Mouse (Mus musculus) limb, embryonic 12.5 days (tissue): ENCODE measurements at regions not wholly inside any gene's neighbourhood (a gene's known extent, or its start where the extent isn't known, plus 50 kb on each side); places are given as distances from the start of the nearest gene placed in this dataset.

Experiments
- ATAC-seq: fragments of 200-750 bp; cut with Nextera tagmentation; 2 replicates; pipeline ENCODE4 v1.8.0; 2017; ENCODE audit warnings: low read depth, moderate TSS enrichment; ENCODE audit not compliant: insufficient number of reproducible peaks, insufficient read depth, low FRiP score, low TSS enrichment
- H3K27ac ChIP-seq: fragments of 300-500 bp; sonication (generic); 2 replicates; pipeline ENCODE4 v1.5.1; 2016; ENCODE audit warnings: mild to moderate bottlenecking, moderate library complexity
- H3K27me3 ChIP-seq: fragments of 300-500 bp; sonication (generic); 2 replicates; pipeline ENCODE4 v1.6.1; 2016; ENCODE audit warnings: mild to moderate bottlenecking, moderate library complexity
- H3K36me3 ChIP-seq: fragments of 300-500 bp; sonication (generic); 2 replicates; pipeline ENCODE4 v1.6.1; 2016; ENCODE audit warnings: mild to moderate bottlenecking, moderate library complexity
- H3K4me1 ChIP-seq: fragments of 300-500 bp; sonication (generic); replicated peaks from 2 replicates; pipeline ENCODE4 v1.6.1; 2016
- H3K4me2 ChIP-seq: fragments of 300-500 bp; sonication (generic); 2 replicates; pipeline ENCODE4 v1.6.1; 2016; ENCODE audit warnings: mild to moderate bottlenecking, moderate library complexity
- H3K4me3 ChIP-seq: fragments of 300-500 bp; sonication (generic); replicated peaks from 2 replicates; pipeline ENCODE4 v1.5.1; 2016; ENCODE audit warnings: mild to moderate bottlenecking
- H3K9ac ChIP-seq: fragments of 300-500 bp; sonication (generic); replicated peaks from 2 replicates; pipeline ENCODE4 v1.6.1; 2016; ENCODE audit warnings: mild to moderate bottlenecking, moderate library complexity
- H3K9me3 ChIP-seq: fragments of 300-500 bp; sonication (generic); 2 replicates; pipeline ENCODE4 v1.6.1; 2016; ENCODE audit warnings: mild to moderate bottlenecking, moderate library complexity
- WGBS: fragments of 180-500 bp; shearing (Covaris S2); methylation state at CpG from one replicate; pipeline ENCODE4 v1.1.7; 2016; 5-methylcytosine and 5-hydroxymethylcytosine counted together

DNA sequence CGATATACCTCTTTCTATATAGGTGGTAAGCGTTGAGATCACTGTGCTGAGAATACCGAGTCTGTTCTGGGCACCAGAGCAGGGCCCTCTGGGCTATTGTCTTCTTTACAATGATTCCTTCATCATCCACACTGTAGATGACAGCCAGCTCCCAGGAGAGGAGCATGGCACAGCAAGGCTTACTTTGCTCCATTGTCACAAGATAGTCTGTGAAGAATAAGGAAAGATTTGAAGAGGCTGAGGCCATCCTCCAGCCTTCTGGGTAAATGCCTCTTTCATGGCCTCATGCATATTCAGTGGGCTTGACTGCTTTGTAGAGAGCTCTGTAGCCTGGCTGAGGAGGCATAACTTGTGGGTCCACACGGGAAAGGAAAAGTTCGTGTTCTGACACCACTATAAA lies 136.3 kb upstream of the Krr1 start:
- Histone ChIP-seq H3K27me3 (no peaks in the 10 kb centered on the region), H3K4me1 (peaks cover 10% of the 10 kb centered on the region), H3K9ac (no peak overlapping the region), H3K9me3 (no peaks in the 10 kb centered on the region), H3K27ac (no peak overlapping the region), H3K36me3 (no peaks in the 10 kb centered on the region), H3K4me2 (no peak overlapping the region), H3K4me3 (no peak overlapping the region)
- WGBS, result 70% methylated on average over 5 of the region's 5 CpGs
- no peak for ATAC-seq

DNA sequence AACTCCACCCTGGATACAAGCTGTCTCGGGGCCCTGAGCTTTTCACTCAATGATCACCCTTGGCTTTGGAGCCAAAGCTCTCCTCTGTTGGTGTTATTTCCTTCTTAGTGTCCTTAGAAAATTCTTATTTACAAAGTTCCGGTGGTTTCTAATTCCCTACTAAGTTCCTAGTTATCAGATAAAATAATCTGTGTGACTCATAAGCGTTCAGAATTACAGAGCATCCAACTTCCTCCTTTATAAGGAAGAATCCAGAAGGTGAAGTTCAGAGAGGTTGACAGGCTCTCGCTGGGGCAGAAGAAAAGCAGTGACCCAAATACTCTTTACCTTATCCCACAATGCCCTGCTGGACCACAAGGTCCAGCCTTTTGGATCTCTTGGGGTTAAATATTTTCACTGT lies 135.7 kb upstream of the Krr1 start:
- Histone ChIP-seq H3K27ac (no peak overlapping the region), H3K9me3 (no peaks in the 10 kb centered on the region), H3K36me3 (no peaks in the 10 kb centered on the region), H3K4me1 (peaks cover 11% of the 10 kb centered on the region), H3K4me2 (no peak overlapping the region), H3K9ac (no peak overlapping the region), H3K4me3 (no peak overlapping the region), H3K27me3 (no peaks in the 10 kb centered on the region)
- 88% methylated on average over 4 of the region's 4 CpGs for WGBS
- ATAC-seq, result no peak

GRCm38 (mm10) chr10:111842321-111842775 lies 130.1 kb upstream of the Krr1 start:
- Histone ChIP-seq H3K9me3 (no peaks in the 10 kb centered on the region), H3K4me2 (no peak overlapping the region), H3K27ac (0 out of 2 replicates have a peak overlapping the region, but pooled peaks have one; percentile 17), H3K9ac (no peak overlapping the region), H3K36me3 (no peaks in the 10 kb centered on the region), H3K4me3 (no peak overlapping the region), H3K4me1 (peaks cover 18% of the 10 kb centered on the region), H3K27me3 (no peaks in the 10 kb centered on the region)
- WGBS, result 54% methylated on average over 11 of the region's 11 CpGs
- 0 out of 2 replicates have a peak, but pooled peaks have one; percentile 41 for ATAC-seq

DNA sequence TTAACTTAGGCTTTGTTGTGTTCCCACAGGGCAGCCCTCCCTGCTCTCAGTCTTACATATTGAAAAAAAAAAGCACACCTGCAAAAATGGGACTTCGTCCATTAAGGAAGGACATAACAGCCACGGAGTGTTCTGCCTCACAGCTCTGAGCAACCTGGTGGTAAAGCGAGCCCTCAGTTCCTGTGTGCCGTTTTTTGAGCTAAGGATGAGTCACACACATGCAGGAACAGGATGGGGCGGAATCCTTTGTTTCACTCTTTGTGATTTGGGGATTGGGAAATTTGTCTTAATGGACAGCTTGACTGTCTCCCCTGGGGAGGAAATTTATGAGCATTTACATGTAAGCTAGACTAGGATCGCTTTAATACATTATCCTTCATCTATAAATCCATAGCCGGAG lies 129.6 kb upstream of the Krr1 start:
- ATAC-seq, result 0 out of 2 replicates have a peak, but pooled peaks have one; percentile 32

DNA sequence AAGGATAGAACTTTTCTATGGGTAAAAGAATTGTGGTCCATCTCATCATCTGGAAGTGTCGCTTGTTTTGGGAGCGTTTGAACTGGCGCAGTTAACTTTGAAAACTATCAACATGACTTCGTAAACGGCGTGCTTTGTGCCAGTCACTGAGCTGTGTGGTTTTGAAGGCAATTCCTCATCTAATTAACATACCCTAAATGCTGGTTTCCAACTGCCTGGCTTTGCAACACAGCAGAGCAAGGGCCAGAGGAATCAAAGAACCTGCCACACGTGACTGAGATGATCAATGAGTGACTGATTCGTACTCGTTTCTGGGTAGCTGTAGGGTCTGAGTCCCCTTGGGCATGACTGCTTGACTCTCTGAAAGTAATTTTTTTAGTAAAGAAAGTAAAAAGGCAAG lies 129.2 kb upstream of the Krr1 start:
- no peaks in the 10 kb centered on the region for H3K36me3 ChIP-seq
- H3K4me3 ChIP-seq, result no peak overlapping the region
- no peak overlapping the region for H3K9ac ChIP-seq
- H3K9me3 ChIP-seq, result no peaks in the 10 kb centered on the region
- no peaks in the 10 kb centered on the region for H3K27me3 ChIP-seq
- 47% methylated on average over 9 of the region's 9 CpGs for WGBS
- no peak overlapping the region for H3K4me2 ChIP-seq
- no peak overlapping the region for H3K27ac ChIP-seq
- no peak for ATAC-seq
- peaks cover 18% of the 10 kb centered on the region for H3K4me1 ChIP-seq

More for the DNA sequence above, 129.6 kb upstream of the Krr1 start:
- Histone ChIP-seq H3K4me2 (no peak overlapping the region), H3K4me1 (peaks cover 18% of the 10 kb centered on the region), H3K27ac (no peak overlapping the region), H3K4me3 (no peak overlapping the region), H3K36me3 (no peaks in the 10 kb centered on the region), H3K9me3 (no peaks in the 10 kb centered on the region), H3K9ac (no peak overlapping the region), H3K27me3 (no peaks in the 10 kb centered on the region)
- WGBS, result 47% methylated on average over 7 of the region's 7 CpGs

GRCm38 (mm10) chr10:111844144-111844543 lies 128.3 kb upstream of the Krr1 start:
- WGBS, result 90% methylated on average over 10 of the region's 10 CpGs
- Histone ChIP-seq H3K4me2 (no peak overlapping the region), H3K9me3 (no peaks in the 10 kb centered on the region), H3K9ac (no peak overlapping the region), H3K4me1 (peaks cover 18% of the 10 kb centered on the region), H3K36me3 (no peaks in the 10 kb centered on the region), H3K4me3 (no peak overlapping the region), H3K27me3 (no peaks in the 10 kb centered on the region), H3K27ac (no peak overlapping the region)
- no peak for ATAC-seq

- no peak for ATAC-seq
Measured at GRCm38 (mm10) chr10:111845946-111846345, 126.5 kb upstream of the Krr1 start.

GRCm38 (mm10) chr10:111854254-111854653 lies 118.2 kb upstream of the Krr1 start:
- ATAC-seq, result no peak
- Histone ChIP-seq H3K9ac (no peak overlapping the region), H3K27me3 (no peaks in the 10 kb centered on the region), H3K36me3 (no peaks in the 10 kb centered on the region), H3K27ac (no peak overlapping the region), H3K4me2 (no peak overlapping the region), H3K9me3 (no peaks in the 10 kb centered on the region), H3K4me1 (0 out of 2 replicates have a peak, but pooled peaks cover 4% of the 10 kb centered on the region), H3K4me3 (no peak overlapping the region)
- 95% methylated on average over 5 of the region's 5 CpGs for WGBS

More at GRCm38 (mm10) chr10:111845946-111846345, 126.5 kb upstream of the Krr1 start:
- no peak overlapping the region for H3K4me3 ChIP-seq
- no peak overlapping the region for H3K4me2 ChIP-seq
- H3K27me3 ChIP-seq, result no peaks in the 10 kb centered on the region
- peaks cover 18% of the 10 kb centered on the region for H3K4me1 ChIP-seq
- WGBS, result 98% methylated on average over 2 of the region's 2 CpGs
- no peak overlapping the region for H3K27ac ChIP-seq
- no peaks in the 10 kb centered on the region for H3K9me3 ChIP-seq
- no peak overlapping the region for H3K9ac ChIP-seq
- no peaks in the 10 kb centered on the region for H3K36me3 ChIP-seq

- ATAC-seq, result no peak
- no peaks in the 10 kb centered on the region for H3K9me3 ChIP-seq
- H3K9ac ChIP-seq, result no peak overlapping the region
- no peak overlapping the region for H3K4me3 ChIP-seq
- H3K36me3 ChIP-seq, result no peaks in the 10 kb centered on the region
- H3K27ac ChIP-seq, result no peak overlapping the region
- 94% methylated on average over 18 of the region's 18 CpGs for WGBS
- no peak overlapping the region for H3K4me2 ChIP-seq
- 0 out of 2 replicates have a peak, but pooled peaks cover 4% of the 10 kb centered on the region for H3K4me1 ChIP-seq
- H3K27me3 ChIP-seq, result no peaks in the 10 kb centered on the region
Measured at GRCm38 (mm10) chr10:111855496-111855895, 117.0 kb upstream of the Krr1 start.

DNA sequence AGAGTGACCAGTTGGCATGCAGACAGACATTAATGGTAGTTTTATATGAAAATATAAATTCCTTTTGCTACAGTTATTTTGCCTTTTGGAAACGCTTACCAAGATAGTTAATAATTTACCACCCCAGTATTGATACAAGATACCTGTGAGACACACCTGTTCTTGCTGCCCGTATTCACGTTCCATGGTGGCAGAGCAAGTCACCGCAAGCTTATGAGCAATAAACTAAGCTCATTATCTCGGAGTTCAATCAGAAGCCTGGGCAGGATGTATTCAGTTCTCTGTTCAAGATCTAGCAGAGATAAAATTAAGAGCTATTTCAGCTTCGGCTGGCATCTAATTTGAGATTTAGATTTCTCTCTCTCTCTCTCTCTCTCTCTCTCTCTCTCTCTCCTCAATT lies 114.1 kb upstream of the Krr1 start:
- H3K27me3 ChIP-seq, result no peaks in the 10 kb centered on the region
- 0 out of 2 replicates have a peak, but pooled peaks cover 3% of the 10 kb centered on the region for H3K4me1 ChIP-seq
- ATAC-seq, result no peak
- no peak overlapping the region for H3K4me3 ChIP-seq
- no peaks in the 10 kb centered on the region for H3K9me3 ChIP-seq
- H3K27ac ChIP-seq, result no peak overlapping the region
- no peak overlapping the region for H3K4me2 ChIP-seq
- no peaks in the 10 kb centered on the region for H3K36me3 ChIP-seq
- H3K9ac ChIP-seq, result no peak overlapping the region
- WGBS, result 60% methylated on average over 6 of the region's 6 CpGs

GRCm38 (mm10) chr10:111865286-111865830 lies 107.1 kb upstream of the Krr1 start:
- Histone ChIP-seq H3K4me2 (no peak overlapping the region), H3K9ac (no peak overlapping the region), H3K4me1 (no peaks in the 10 kb centered on the region), H3K27me3 (no peaks in the 10 kb centered on the region), H3K27ac (no peak overlapping the region), H3K9me3 (0 out of 2 replicates have a peak, but pooled peaks cover 4% of the 10 kb centered on the region), H3K36me3 (no peaks in the 10 kb centered on the region), H3K4me3 (no peak overlapping the region)
- 85% methylated on average over 8 of the region's 8 CpGs for WGBS
- ATAC-seq, result no peak

DNA sequence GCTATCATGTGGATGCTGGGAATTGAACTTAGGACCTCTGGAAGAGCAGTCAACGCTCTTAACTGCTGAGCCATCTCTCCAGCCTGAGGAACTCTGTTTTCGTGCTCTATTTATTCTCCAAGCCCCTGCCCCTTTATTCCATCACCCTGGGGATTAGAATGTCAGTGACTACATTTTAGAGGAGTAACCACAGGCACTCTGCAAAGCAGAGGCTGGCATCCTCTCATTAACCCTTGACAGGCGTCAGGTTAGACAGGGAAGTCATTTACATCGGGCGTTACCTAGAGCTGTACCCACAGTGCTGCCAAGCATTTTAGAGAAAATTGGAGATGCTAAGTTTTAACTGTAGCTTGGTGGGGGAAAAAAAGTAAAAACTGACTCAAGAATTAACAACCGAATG lies 105.4 kb upstream of the Krr1 start:
- no peak overlapping the region for H3K4me3 ChIP-seq
- no peaks in the 10 kb centered on the region for H3K36me3 ChIP-seq
- 46% methylated on average over 6 of the region's 6 CpGs for WGBS
- H3K9ac ChIP-seq, result no peak overlapping the region
- ATAC-seq, result no peak
- no peaks in the 10 kb centered on the region for H3K27me3 ChIP-seq
- H3K9me3 ChIP-seq, result 0 out of 2 replicates have a peak, but pooled peaks cover 4% of the 10 kb centered on the region
- no peak overlapping the region for H3K4me2 ChIP-seq
- no peak overlapping the region for H3K27ac ChIP-seq
- H3K4me1 ChIP-seq, result no peaks in the 10 kb centered on the region
